Mouse (Mus musculus): ENCODE results near the gene Bcl11a. TPM values are rescaled to one million over a fixed set of nuclear protein-coding genes. Genes with fewer than 3 reads are reported as not detected.

Gene Bcl11a
- polyA plus RNA-seq, 1 experiment, result 1.3 TPM

DNA sequence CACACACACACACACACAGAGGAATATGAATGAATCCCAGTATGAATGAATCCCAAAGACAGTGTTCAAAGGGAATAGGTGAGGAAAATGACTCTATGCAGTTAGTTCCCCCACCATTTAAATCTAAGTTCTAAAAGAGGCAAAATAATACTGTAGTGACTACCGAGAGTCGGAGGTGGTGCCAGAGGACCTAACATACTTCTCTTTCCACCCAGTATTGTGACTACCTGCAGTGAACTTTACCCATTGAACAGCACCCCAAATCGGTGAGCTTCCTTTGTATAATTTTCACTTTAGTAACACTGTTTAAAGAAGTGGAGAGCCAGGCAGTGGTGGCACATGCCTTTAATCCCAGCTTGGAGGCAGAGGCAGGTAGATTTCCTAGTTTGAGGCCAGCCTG is 121.7 kb downstream of the Bcl11a start:
- no peak for DNase-seq (ENCODE audit: low spot score)

GRCm38 (mm10) chr11:24200310-24200709 is 122.5 kb downstream of the Bcl11a start:
- DNase-seq (ENCODE audit: low spot score), result no peak

DNA sequence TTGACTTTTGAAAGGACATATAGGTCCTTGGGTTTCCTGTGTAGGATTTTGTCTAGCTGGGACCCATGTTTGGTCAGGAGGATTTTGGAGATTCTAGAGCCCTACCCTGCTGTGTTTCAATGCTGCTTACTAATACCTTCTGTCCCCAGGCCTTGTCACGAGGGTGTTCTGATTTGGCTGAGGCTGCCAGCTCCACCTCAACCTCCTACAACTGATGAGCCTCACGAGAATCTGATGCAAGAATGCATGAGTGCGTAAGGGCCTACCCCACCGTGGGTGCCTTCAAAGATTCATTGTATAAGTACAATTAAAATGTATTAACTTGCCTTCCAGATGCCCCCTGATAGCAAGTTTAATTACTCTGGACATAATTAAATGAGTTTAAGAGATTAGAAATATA is 123.4 kb downstream of the Bcl11a start:
- DNase-seq (ENCODE audit: low spot score), result no peak

DNA sequence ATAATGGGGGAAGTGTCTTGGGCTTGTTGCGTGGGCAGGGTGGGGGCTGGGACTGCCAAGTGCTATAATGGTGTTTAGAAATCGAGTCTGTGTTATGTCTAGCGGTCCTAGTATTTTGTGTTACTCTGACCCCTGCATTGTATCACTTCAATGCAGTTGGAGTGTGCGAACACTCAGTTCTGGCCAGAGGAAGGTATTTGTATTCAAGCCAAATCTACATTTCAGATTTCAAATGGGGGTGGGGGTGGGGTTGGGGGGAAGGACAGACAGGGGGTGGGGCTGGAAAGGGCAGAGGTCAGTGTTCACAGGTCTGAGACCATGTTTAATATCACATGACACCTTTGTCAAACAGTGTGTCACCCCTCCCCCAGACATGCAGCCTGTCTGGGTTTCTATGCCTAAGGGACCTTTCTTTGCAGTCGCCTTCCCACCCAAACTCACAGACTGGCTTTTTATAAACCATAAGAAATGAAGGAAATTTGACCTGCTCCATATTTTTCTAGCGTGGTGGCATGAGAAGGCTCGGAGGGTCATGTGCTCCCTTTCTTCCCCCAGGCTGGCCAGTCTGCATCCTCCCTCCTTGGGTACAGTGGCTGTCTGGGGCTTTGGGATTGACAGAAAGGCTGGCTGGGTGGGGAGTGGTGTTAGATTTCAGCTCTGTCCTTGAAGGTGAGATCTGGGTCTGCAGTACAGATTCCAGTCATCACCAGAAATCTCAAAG is 124.9 kb downstream of the Bcl11a start:
- DNase-seq (ENCODE audit: low spot score), result no peak

DNA sequence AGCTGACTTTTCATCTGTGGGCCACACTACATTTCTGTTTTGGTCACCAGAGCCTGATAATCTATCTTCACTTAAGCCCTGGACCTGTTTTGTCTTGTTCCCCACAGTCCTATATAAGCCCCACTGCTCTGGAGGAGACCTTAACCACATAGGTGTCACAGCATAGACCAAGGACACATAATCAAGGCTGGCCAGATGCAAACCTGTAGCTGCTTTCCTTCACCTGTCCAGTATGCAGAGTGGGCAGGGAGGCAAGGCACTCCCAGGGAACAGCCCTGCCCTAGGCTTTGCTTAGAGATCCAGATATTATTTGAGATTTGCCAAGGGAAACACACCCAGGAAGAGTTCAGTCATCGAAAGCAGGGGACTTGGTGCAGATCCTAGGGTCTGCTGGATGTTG is 125.6 kb downstream of the Bcl11a start:
- no peak for DNase-seq (ENCODE audit: low spot score)

- DNase-seq (ENCODE audit: low spot score), result no peak
These were observed 131.1 kb downstream of the Bcl11a start for GRCm38 (mm10) chr11:24208951-24209351.

DNA sequence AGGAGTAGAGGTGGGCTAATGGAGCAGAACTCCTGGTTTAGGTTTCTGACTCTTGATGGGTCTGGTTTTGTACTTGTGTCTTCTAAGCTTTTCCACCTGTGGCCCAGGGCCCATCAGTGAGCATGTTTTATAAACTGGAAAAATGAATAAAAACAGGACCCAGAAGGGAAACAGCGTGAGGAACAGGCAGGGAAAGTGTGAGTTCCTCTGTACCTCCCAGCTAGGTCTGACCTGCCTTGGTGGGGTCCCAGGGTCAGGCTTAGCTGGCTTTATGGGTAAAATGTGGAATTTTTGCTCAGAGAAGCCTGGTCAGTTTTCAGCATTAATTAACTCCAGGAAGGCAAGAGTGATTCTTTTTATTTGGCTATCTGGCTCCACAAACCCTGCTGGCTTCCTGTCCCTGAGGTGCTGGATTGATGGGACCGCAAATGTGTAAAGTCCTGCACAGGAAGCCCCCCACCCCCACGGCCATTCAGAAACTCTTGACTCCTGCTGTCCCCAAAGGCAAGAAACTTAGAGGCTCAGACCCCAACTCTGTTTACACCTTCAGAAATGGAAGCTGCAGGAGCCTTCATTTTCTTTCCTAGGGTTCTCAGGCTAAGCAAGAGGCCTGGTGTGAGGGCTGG is 136.8 kb downstream of the Bcl11a start:
- no peak for DNase-seq (ENCODE audit: low spot score)

DNA sequence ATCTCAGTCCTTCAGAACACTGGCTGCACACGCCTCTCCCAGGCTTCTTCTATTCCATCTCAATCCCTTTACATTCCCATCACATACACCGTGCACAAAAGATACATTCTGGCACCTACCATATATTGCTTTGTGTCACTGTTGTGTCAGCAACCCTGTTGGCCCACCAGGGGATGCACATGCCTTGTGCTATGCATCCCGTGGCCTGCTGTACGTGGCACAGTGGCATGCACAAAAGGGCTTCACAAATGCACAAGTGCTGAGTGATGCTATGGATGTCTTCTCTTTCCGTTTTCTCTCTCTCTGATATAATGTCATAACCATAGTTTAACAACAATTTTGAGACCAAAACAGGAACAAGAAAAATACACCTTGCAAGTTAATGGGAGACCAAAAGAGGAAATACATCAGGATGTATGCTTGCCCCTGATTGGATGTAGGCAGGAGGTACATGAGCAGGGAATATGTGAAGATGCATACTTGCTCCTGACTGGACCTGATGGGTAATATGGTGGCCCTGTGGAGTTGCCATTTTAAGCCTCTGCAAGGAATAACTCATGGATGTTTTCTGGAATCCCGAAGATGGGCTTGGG is 140.0 kb downstream of the Bcl11a start:
- no peak for DNase-seq (ENCODE audit: low spot score)

GRCm38 (mm10) chr11:24221601-24222307 is 143.9 kb downstream of the Bcl11a start:
- DNase-seq (ENCODE audit: low spot score), result no peak

Other genes with a start within 250 kb of the Bcl11a start
- gene Papolg, start 182.8 kb upstream of the Bcl11a start, polyA plus RNA-seq (2012; rRNA removed), result 8.0 and 8.3 TPM in 2 replicates
- gene A830031A19Rik, start 3.0 kb upstream of the Bcl11a start, polyA plus RNA-seq (2012; rRNA removed), result not detected in 2 replicates

All from urinary bladder, adult 2 months (tissue).